ENCODE assay signal across 22 mouse cellular contexts in genomic region chr12:33218215-33218859, GRCm38 (mm10).
DNase-seq lines count a peak whose midpoint lies in the region; ATAC-seq lines count a peak whose summit lies in the region.
"Had no signal": no experiment of that assay in that cellular context is flagged by ENCODE, and none has a peak within 500 bp of the region (broad histone marks: within the 10 kb centered on the region; RNA-seq: fewer than 3 reads in every experiment).

No protein-coding gene starts in this region.

- intact Hi-C loops in heart, postnatal 10 days (cut with DNase I) = no loop called here

- peak overlapping the region; percentile 69 for H3K4me2 ChIP-seq in liver, embryonic 12.5 days
- H3K4me2 ChIP-seq: heart, embryonic 15.5 days; lung, embryonic 14.5 days; midbrain, embryonic 11.5 days; stomach, embryonic 15.5 days had no signal

- peak overlapping the region; percentile 24; the same call in 1 of the 2 replicates for H3K27ac ChIP-seq in heart, embryonic 10.5 days
- peak overlapping the region; percentile 98 for H3K27ac ChIP-seq in liver, embryonic 12.5 days
- H3K27ac ChIP-seq: heart, adult 2 months; heart, embryonic 15.5 days; hindbrain, postnatal 0 days; left cerebral cortex, adult 2 months; stomach, embryonic 15.5 days had no signal

- ATAC-seq in liver, embryonic 12.5 days = no peak
- ATAC-seq in megakaryocyte-erythroid progenitor cell, adult 5-6 weeks (replicated peaks; ENCODE audit: low FRiP score, low TSS enrichment, poor library complexity, severe bottlenecking) = peak; percentile 25
- no peak for ATAC-seq in inflammation-experienced regulatory T-cells, adult 6 months
- ATAC-seq: hindbrain, postnatal 0 days had no signal

- H3K9me3 ChIP-seq in heart, embryonic 10.5 days = no peaks in the 10 kb centered on the region
- H3K9me3 ChIP-seq in liver, embryonic 12.5 days (replicated peaks) = no peaks in the 10 kb centered on the region
- H3K9me3 ChIP-seq: heart, embryonic 15.5 days; stomach, embryonic 15.5 days had no signal

- 72% methylated on average over 9 of the region's 9 CpGs for WGBS in heart, embryonic 10.5 days
- 66% methylated on average over 9 of the region's 9 CpGs for WGBS in liver, embryonic 12.5 days (ENCODE audit: insufficient replicate concordance)

- no peaks in the 10 kb centered on the region for H3K27me3 ChIP-seq in heart, embryonic 10.5 days (ENCODE audit: insufficient read depth, poor library complexity, severe bottlenecking)
- no peaks in the 10 kb centered on the region for H3K27me3 ChIP-seq in liver, embryonic 12.5 days (replicated peaks)
- H3K27me3 ChIP-seq: CH12.LX; stomach, embryonic 15.5 days had no signal

- H3K9ac ChIP-seq in liver, embryonic 12.5 days = peak overlapping the region; percentile 66; the same call in 1 of the 2 replicates
- H3K9ac ChIP-seq: heart, embryonic 15.5 days; lung, embryonic 14.5 days; stomach, embryonic 15.5 days had no signal

- peaks cover 43% of the 10 kb centered on the region for H3K4me1 ChIP-seq in heart, embryonic 10.5 days
- H3K4me1 ChIP-seq in liver, embryonic 12.5 days = peaks cover 73% of the 10 kb centered on the region

- DNase-seq in heart, embryonic 10.5 days (ENCODE audit: low spot score) = no peak
- DNase-seq in heart, postnatal 10 days = no peak
- DNase-seq in c-Kit-positive CD71-positive TER-119-positive erythroid progenitor cells, embryonic 14.5 days (ENCODE audit: low spot score) = peak; percentile 29
- no peak for DNase-seq in thymus, postnatal 4 days
- DNase-seq: cerebellum, adult 8-10 months; gastrocnemius, postnatal 14 days; heart, adult 2 months; kidney, adult 8-10 months; kidney, postnatal 25 days; layer of hippocampus, adult 9-11 months; lung, embryonic 14.5 days; lung, postnatal 36 days; thymus, adult 2 months had no signal

- 0 out of 2 replicates have a peak, but pooled peaks cover 5% of the 10 kb centered on the region for H3K36me3 ChIP-seq in heart, embryonic 10.5 days
- peaks cover 25% of the 10 kb centered on the region for H3K36me3 ChIP-seq in liver, embryonic 12.5 days
- H3K36me3 ChIP-seq: heart, embryonic 15.5 days; stomach, embryonic 15.5 days had no signal

- H3K4me3 ChIP-seq in heart, embryonic 10.5 days = no peak overlapping the region
- H3K4me3 ChIP-seq in liver, embryonic 12.5 days = no peak overlapping the region
- H3K4me3 ChIP-seq: heart, adult 2 months; heart, embryonic 15.5 days; left cerebral cortex, adult 2 months; stomach, embryonic 15.5 days had no signal
